Mouse (Mus musculus): ENCODE measurements around the gene Tmem50b. TPM values are rescaled to one million over a fixed set of nuclear protein-coding genes. Genes with fewer than 3 reads are reported as not detected.

Gene Tmem50b
- polyA plus RNA-seq, 1 experiment from 2014 or later, result 31.5 TPM

DNA sequence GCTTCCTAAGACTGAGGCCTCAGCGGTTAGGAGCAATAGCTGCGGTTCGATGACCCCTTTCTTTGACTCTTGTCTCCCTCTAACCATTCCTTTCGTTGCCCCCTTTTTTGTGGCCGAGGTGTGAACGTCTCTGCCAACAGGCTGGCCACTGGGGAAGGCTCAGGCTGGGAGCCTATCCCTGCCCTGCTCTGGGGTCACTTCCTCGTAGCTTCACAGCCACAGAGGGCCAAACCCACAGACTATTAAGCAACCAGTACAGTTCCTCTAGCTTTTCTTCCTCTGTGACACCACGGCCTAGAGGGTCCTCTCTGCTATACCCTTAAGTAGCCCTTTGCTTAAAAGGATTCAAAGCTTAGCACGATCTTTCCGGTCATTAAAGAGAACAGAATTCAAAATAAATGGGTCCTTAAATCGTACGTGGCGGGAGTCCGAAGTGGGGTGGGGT lies 51.2 kb downstream of the Tmem50b start:
- 16% methylated on average over 14 of the region's 14 CpGs for WGBS
- Histone ChIP-seq H3K27ac (no peak overlapping the region), H3K9me3 (no peaks in the 10 kb centered on the region), H3K36me3 (no peaks in the 10 kb centered on the region), H3K27me3 (no peaks in the 10 kb centered on the region), H3K4me3 (peak overlapping the region; percentile 81), H3K9ac (peak overlapping the region; percentile 95), H3K4me1 (peaks cover 44% of the 10 kb centered on the region), H3K4me2 (replicated peaks) (peak overlapping the region; percentile 77)
- ATAC-seq (ENCODE audit: low FRiP score, low read depth), result 0 out of 2 replicates have a peak, but pooled peaks have one; percentile 42

DNA sequence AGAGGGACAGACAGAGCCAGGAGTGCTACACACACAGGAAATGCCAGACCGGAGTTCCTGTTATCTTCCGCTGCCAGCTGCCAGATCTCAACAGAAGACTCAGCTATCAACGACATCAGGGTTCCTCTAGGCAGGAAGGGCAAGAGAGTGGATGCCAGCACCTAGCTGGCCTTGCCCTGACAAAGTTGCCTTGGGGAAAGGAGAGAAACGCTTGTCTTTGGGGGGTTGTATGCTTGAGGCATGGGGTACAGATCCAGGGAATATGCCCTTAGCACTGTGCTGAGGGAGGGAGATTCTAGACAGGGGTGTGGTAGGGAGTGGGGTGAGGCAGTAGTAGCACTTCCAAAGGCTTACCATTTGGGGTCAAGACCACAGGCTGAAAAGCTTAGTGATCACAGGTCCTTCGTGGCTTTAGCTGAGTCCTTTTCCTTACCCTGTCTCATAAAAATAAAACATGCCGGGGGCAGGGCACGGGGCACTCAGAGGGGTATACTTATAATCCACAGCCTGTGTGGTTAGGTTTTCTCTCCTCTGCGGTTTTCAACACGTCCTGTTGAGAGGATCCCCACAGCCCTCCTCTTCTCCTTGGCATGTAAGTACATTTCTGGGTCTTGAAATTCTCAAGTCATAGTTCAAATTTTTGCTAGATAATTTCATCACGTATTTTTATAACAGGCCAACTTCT lies 51.9 kb downstream of the Tmem50b start:
- no peaks in the 10 kb centered on the region for H3K27me3 ChIP-seq
- H3K36me3 ChIP-seq, result no peaks in the 10 kb centered on the region
- H3K9me3 ChIP-seq, result no peaks in the 10 kb centered on the region
- H3K4me3 ChIP-seq, result no peak overlapping the region
- no peak overlapping the region for H3K27ac ChIP-seq
- whole genome bisulfite sequencing, result 58% methylated on average over 10 of the region's 10 CpGs
- no peak overlapping the region for H3K9ac ChIP-seq
- no peak for ATAC-seq (ENCODE audit: low FRiP score, low read depth)
- peak overlapping the region; percentile 77; the same call in 1 of the 2 replicates for H3K4me2 ChIP-seq (replicated peaks)
- H3K4me1 ChIP-seq, result peaks cover 47% of the 10 kb centered on the region

DNA sequence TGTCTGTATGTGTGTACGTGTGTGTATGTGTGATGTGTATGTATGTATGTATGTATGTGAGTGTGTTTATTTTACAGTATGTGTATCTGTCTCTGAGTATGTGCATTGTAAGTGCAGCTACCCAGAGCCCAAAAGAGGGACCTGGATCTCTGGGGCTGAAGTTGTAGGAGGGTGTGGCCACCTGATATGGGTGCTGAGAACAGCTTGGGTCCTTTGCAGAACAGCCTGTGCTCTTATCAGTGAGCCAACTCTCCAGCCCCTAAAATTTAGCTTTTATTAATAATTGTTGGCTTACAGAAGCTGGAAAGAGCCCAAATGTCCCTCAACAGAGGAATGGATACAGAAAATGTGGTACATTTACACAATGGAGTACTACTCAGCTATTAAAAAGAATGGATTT lies 54.0 kb downstream of the Tmem50b start:
- peaks cover 34% of the 10 kb centered on the region for H3K4me1 ChIP-seq
- no peak overlapping the region for H3K27ac ChIP-seq
- 100% methylated on average over 1 of the region's 1 CpGs for WGBS
- H3K9me3 ChIP-seq, result no peaks in the 10 kb centered on the region
- H3K36me3 ChIP-seq, result no peaks in the 10 kb centered on the region
- no peaks in the 10 kb centered on the region for H3K27me3 ChIP-seq
- no peak overlapping the region for H3K4me3 ChIP-seq
- no peak overlapping the region for H3K4me2 ChIP-seq (replicated peaks)
- ATAC-seq (ENCODE audit: low FRiP score, low read depth), result no peak
- H3K9ac ChIP-seq, result no peak overlapping the region

DNA sequence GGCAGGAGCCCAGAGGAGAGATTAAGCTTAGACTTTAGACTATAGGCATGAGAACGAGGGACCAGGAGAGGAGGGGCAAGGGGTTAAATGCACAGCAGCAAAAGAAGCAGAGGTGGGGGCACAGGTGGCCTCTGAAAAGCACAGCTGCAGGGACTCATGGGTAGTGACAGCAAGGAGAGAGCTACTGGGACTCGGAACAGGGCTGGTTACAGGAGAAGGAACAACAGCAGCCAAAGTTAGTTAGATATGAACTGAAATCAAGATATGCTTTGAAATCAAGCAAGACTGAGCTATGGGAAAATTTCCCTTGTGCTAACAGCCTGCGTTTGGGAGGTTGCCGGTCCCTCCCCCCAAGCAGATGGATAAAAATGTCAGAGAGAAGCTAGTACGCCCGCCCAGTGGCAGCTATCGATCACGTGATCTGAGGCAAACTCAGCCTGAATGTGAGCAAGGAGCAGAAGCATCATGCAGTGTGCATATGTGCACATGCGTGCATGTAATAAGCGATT lies 56.0 kb downstream of the Tmem50b start:
- WGBS, result 36% methylated on average over 10 of the region's 10 CpGs
- peaks cover 30% of the 10 kb centered on the region for H3K4me1 ChIP-seq
- no peaks in the 10 kb centered on the region for H3K36me3 ChIP-seq
- H3K4me3 ChIP-seq, result no peak overlapping the region
- no peaks in the 10 kb centered on the region for H3K9me3 ChIP-seq
- no peaks in the 10 kb centered on the region for H3K27me3 ChIP-seq
- H3K9ac ChIP-seq, result 0 out of 2 replicates have a peak overlapping the region, but pooled peaks have one; percentile 31
- no peak overlapping the region for H3K27ac ChIP-seq
- 0 out of 2 replicates have a peak, but pooled peaks have one; percentile 36 for ATAC-seq (ENCODE audit: low FRiP score, low read depth)
- H3K4me2 ChIP-seq (replicated peaks), result peak overlapping the region; percentile 42

GRCm38 (mm10) chr16:91538513-91538912 lies 59.1 kb downstream of the Tmem50b start:
- ATAC-seq (ENCODE audit: low FRiP score, low read depth), result no peak
- WGBS, result 49% methylated on average over 9 of the region's 9 CpGs
- Histone ChIP-seq H3K27ac (peak overlapping the region; percentile 48; the same call in 1 of the 2 replicates), H3K4me1 (peaks cover 19% of the 10 kb centered on the region), H3K9ac (no peak overlapping the region), H3K27me3 (peaks cover 4% of the 10 kb centered on the region; the same call in 1 of the 2 replicates), H3K36me3 (no peaks in the 10 kb centered on the region), H3K9me3 (no peaks in the 10 kb centered on the region), H3K4me3 (no peak overlapping the region), H3K4me2 (replicated peaks) (no peak overlapping the region)

GRCm38 (mm10) chr16:91538051-91538450 lies 59.5 kb downstream of the Tmem50b start:
- Histone ChIP-seq H3K27me3 (peaks cover 8% of the 10 kb centered on the region; the same call in 1 of the 2 replicates), H3K4me2 (replicated peaks) (no peak overlapping the region), H3K4me3 (no peak overlapping the region), H3K4me1 (peaks cover 19% of the 10 kb centered on the region), H3K27ac (peak overlapping the region; percentile 22; the same call in 1 of the 2 replicates), H3K9me3 (no peaks in the 10 kb centered on the region), H3K9ac (no peak overlapping the region), H3K36me3 (no peaks in the 10 kb centered on the region)
- ATAC-seq (ENCODE audit: low FRiP score, low read depth), result no peak
- WGBS, result 73% methylated on average over 6 of the region's 6 CpGs

DNA sequence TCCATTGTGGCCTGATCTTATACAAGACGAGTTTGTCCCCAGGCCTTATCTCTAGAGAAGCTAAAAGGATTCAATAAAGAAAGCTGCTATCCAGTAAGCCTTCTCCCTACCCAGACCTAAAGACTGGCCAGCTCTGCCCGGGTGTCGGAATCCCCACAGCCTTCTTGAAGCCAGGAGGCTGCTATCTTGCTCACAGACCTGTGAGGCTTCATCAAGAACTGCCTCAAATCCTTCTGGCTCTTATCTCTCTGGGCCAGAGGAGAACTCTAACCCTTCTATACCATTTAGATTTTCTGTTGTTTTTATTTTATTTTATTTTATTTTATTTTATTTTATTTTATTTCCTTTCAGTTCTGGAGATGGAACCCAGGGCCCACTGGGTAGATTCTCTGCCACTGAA lies 60.5 kb downstream of the Tmem50b start:
- Histone ChIP-seq H3K27me3 (peaks cover 8% of the 10 kb centered on the region; the same call in 1 of the 2 replicates), H3K36me3 (no peaks in the 10 kb centered on the region), H3K4me2 (replicated peaks) (no peak overlapping the region), H3K4me1 (peaks cover 28% of the 10 kb centered on the region), H3K27ac (no peak overlapping the region), H3K9me3 (no peaks in the 10 kb centered on the region), H3K4me3 (no peak overlapping the region), H3K9ac (no peak overlapping the region)
- no peak for ATAC-seq (ENCODE audit: low FRiP score, low read depth)
- WGBS, result 84% methylated on average over 3 of the region's 3 CpGs

DNA sequence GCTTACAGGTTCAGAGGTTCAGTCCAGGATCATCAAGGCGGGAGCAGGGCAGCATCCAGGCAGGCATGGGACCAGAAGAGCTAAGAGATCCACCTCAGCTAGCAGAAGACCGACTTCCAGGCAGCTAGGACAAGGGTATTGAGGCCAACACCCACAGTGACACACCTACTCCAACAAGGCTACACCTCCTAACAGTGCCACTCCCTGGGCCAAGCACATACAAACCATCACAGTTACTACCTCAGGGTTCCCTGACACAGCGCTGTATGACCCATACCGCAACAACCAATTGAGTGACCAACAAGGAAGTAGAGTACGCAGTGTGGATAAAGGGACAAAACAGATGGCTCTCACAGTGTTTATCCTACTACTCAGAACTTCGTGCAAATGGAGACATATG lies 61.2 kb downstream of the Tmem50b start:
- peaks cover 28% of the 10 kb centered on the region for H3K4me1 ChIP-seq
- peaks cover 8% of the 10 kb centered on the region; the same call in 1 of the 2 replicates for H3K27me3 ChIP-seq
- no peak overlapping the region for H3K4me2 ChIP-seq (replicated peaks)
- H3K27ac ChIP-seq, result no peak overlapping the region
- ATAC-seq (ENCODE audit: low FRiP score, low read depth), result no peak
- no peaks in the 10 kb centered on the region for H3K9me3 ChIP-seq
- H3K36me3 ChIP-seq, result no peaks in the 10 kb centered on the region
- H3K4me3 ChIP-seq, result no peak overlapping the region
- 95% methylated on average over 6 of the region's 6 CpGs for WGBS
- no peak overlapping the region for H3K9ac ChIP-seq

DNA sequence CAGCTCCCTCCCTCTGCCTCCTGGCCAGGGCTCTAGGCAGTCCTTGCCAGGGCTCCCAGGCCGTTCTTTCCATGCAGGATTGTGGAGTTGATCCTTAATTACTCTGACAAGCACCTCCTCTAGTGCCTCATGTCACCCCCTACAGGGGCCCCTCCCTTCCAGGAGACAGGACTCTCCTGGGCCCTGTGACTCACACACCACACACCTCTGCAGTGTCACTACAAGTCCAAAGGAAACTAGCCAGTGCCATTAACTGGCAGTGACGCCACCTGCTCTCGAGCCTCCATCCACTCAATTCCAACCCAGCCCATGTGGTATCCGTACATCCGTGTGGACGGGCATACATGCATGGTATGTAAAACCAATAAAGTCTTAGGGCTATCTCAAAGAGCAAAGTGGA lies 62.7 kb downstream of the Tmem50b start:
- H3K4me2 ChIP-seq (replicated peaks), result no peak overlapping the region
- H3K9ac ChIP-seq, result no peak overlapping the region
- ATAC-seq (ENCODE audit: low FRiP score, low read depth), result no peak
- H3K4me3 ChIP-seq, result no peak overlapping the region
- H3K4me1 ChIP-seq, result peaks cover 31% of the 10 kb centered on the region
- H3K36me3 ChIP-seq, result no peaks in the 10 kb centered on the region
- no peak overlapping the region for H3K27ac ChIP-seq
- WGBS, result 74% methylated on average over 6 of the region's 6 CpGs
- H3K9me3 ChIP-seq, result no peaks in the 10 kb centered on the region
- H3K27me3 ChIP-seq, result peaks cover 8% of the 10 kb centered on the region; the same call in 1 of the 2 replicates

- Histone ChIP-seq H3K4me3 (no peak overlapping the region), H3K27ac (no peak overlapping the region), H3K4me1 (peaks cover 31% of the 10 kb centered on the region), H3K27me3 (peaks cover 8% of the 10 kb centered on the region; the same call in 1 of the 2 replicates), H3K9ac (no peak overlapping the region), H3K4me2 (replicated peaks) (no peak overlapping the region), H3K9me3 (no peaks in the 10 kb centered on the region), H3K36me3 (no peaks in the 10 kb centered on the region)
- ATAC-seq (ENCODE audit: low FRiP score, low read depth), result peak; percentile 66; the same call in 1 of the 2 replicates
- 51% methylated on average over 13 of the region's 13 CpGs for WGBS
These were observed 63.1 kb downstream of the Tmem50b start for GRCm38 (mm10) chr16:91534477-91534876.

DNA sequence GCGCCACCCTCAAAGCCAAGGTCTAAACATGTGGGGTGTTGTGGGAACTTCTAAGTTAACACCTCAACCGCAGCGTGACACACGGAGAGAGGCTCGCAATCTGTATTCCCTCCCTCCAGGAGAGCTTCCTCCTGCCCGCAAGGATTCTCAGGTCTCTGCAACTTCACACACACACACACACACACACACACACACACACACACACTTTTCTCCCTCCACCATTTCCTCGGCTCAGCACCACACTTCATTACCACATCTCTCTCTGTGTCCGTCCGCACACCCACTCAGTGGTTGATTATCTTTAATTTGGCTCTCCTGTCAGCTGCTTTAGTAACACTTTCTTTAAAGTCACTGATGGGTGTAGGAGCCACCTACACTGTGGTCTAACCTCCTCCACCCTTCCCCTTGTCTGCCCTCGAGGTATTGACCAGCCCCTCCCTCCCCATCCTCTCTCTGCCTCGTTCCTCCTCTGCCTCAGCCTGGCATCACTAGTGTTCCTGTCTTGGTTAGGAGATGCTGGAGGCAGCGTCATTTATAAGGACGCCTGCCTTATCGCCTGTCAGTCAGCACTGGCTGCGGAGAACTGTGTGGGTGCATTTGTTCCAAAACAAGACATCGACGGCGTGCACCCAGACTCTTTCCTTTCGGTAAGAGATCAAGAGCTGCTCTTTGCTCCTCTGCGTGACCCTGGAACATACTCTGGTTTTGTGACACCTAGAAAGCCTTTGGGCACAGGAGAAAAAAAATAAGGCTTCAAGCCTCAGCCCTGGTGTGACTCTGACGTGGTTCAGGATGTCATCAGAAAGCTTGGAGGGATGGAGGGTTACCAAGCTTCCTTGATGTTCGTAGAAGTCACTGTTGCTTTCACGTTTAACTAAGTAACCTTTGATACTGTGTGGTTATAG lies 64.3 kb downstream of the Tmem50b start:
- H3K4me1 ChIP-seq, result peaks cover 26% of the 10 kb centered on the region
- WGBS, result 57% methylated on average over 23 of the region's 23 CpGs
- no peak overlapping the region for H3K27ac ChIP-seq
- H3K36me3 ChIP-seq, result no peaks in the 10 kb centered on the region
- H3K27me3 ChIP-seq, result peaks cover 8% of the 10 kb centered on the region; the same call in 1 of the 2 replicates
- no peaks in the 10 kb centered on the region for H3K9me3 ChIP-seq
- no peak for ATAC-seq (ENCODE audit: low FRiP score, low read depth)
- no peak overlapping the region for H3K4me3 ChIP-seq
- no peak overlapping the region for H3K9ac ChIP-seq
- no peak overlapping the region for H3K4me2 ChIP-seq (replicated peaks)

GRCm38 (mm10) chr16:91532429-91532828 lies 65.2 kb downstream of the Tmem50b start:
- Histone ChIP-seq H3K9me3 (no peaks in the 10 kb centered on the region), H3K27me3 (peaks cover 8% of the 10 kb centered on the region; the same call in 1 of the 2 replicates), H3K9ac (no peak overlapping the region), H3K36me3 (no peaks in the 10 kb centered on the region), H3K4me2 (replicated peaks) (no peak overlapping the region), H3K27ac (no peak overlapping the region), H3K4me1 (peaks cover 22% of the 10 kb centered on the region), H3K4me3 (no peak overlapping the region)
- no peak for ATAC-seq (ENCODE audit: low FRiP score, low read depth)
- WGBS, result 20% methylated on average over 2 of the region's 2 CpGs

All from limb, embryonic 13.5 days (tissue).